Mouse (Mus musculus): ENCODE measurements around the gene Nup160. TPM values are rescaled to one million over a fixed set of nuclear protein-coding genes. Genes with fewer than 3 reads are reported as not detected.

The Nup160 gene
- 2.5 and 10.1 TPM in 2 replicates for polyA plus RNA-seq (2012; ENCODE audit: insufficient read depth, insufficient read length, missing spikeins)

DNA sequence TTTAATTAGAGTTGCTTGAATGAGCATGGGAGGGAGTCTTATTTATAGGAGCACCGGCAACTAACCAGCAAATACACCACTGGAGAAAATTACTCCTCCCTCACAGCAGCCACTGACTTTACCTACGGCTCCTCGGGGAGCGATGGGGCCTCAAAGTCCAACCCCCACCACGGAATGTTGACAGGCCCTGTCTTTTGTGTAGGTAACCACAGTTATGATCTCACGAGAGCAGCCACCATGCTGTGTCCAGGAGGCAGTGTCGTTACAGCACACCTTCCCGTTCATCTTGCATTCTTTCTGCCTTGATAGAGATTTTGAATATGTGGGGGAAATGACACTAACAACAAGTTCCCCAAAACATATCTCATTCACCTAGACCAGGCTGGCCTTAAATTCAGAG lies at the start of gene Nup160:
Gene Nup160, plus strand, starts transcription at position 209 of the 400 bp plus-strand sequence.
- Histone ChIP-seq H3K4me3 (ENCODE audit: insufficient read depth, low read depth, low read length) (no peak within 1 kb of the TSS), H3K4me1 (ENCODE audit: control insufficient read depth, insufficient read depth, insufficient read length, low read length) (no peaks in the 10 kb centered on the region; the same call in 1 of the 2 replicates), H3K27ac (replicated peaks; ENCODE audit: low read depth, low read length) (no peak within 1 kb of the TSS)

GRCm38 (mm10) chr2:90628261-90628660 lies 48.8 kb upstream of the Nup160 start:
- Histone ChIP-seq H3K4me3 (ENCODE audit: insufficient read depth, low read depth, low read length) (no peak overlapping the region), H3K27ac (replicated peaks; ENCODE audit: low read depth, low read length) (no peak overlapping the region)

DNA sequence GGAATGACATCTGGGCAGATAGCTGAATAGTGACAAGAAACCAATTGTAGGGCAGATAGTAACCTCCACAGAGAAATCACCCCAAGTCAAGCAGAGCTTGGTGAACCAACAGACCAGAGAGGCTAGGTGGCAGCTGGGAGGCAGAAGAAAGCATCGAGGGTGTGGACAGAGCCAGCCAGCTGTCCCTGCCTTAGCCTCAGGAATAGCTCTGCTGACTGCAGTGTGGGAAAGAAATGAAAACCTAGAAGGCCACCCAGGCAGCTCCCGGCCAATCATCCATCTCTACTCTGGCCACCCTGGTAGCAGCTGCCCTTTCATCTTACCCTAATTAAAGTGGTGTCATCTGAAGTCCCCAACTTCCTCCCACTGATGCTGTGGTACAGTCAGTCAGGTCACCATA lies 47.5 kb upstream of the Nup160 start:
- Histone ChIP-seq H3K4me3 (ENCODE audit: insufficient read depth, low read depth, low read length) (no peak overlapping the region), H3K27ac (replicated peaks; ENCODE audit: low read depth, low read length) (no peak overlapping the region), H3K4me1 (ENCODE audit: control insufficient read depth, insufficient read depth, insufficient read length, low read length) (no peaks in the 10 kb centered on the region)

More at GRCm38 (mm10) chr2:90628261-90628660, 48.8 kb upstream of the Nup160 start:
- H3K4me1 ChIP-seq (ENCODE audit: control insufficient read depth, insufficient read depth, insufficient read length, low read length) = no peaks in the 10 kb centered on the region

GRCm38 (mm10) chr2:90631938-90632733 lies 44.9 kb upstream of the Nup160 start:
- no peak overlapping the region for H3K4me3 ChIP-seq (ENCODE audit: insufficient read depth, low read depth, low read length)
- no peak overlapping the region for H3K27ac ChIP-seq (replicated peaks; ENCODE audit: low read depth, low read length)
- H3K4me1 ChIP-seq (ENCODE audit: control insufficient read depth, insufficient read depth, insufficient read length, low read length) = peaks cover 5% of the 10 kb centered on the region; the same call in 1 of the 2 replicates

- peaks cover 5% of the 10 kb centered on the region; the same call in 1 of the 2 replicates for H3K4me1 ChIP-seq (ENCODE audit: control insufficient read depth, insufficient read depth, insufficient read length, low read length)
- no peak overlapping the region for H3K27ac ChIP-seq (replicated peaks; ENCODE audit: low read depth, low read length)
- H3K4me3 ChIP-seq (ENCODE audit: insufficient read depth, low read depth, low read length) = no peak overlapping the region
Observed at GRCm38 (mm10) chr2:90634671-90635070, 42.3 kb upstream of the Nup160 start.

GRCm38 (mm10) chr2:90635085-90635723 lies 41.8 kb upstream of the Nup160 start:
- H3K4me3 ChIP-seq (ENCODE audit: insufficient read depth, low read depth, low read length) = no peak overlapping the region
- H3K4me1 ChIP-seq (ENCODE audit: control insufficient read depth, insufficient read depth, insufficient read length, low read length) = peaks cover 5% of the 10 kb centered on the region; the same call in 1 of the 2 replicates
- H3K27ac ChIP-seq (replicated peaks; ENCODE audit: low read depth, low read length) = no peak overlapping the region

DNA sequence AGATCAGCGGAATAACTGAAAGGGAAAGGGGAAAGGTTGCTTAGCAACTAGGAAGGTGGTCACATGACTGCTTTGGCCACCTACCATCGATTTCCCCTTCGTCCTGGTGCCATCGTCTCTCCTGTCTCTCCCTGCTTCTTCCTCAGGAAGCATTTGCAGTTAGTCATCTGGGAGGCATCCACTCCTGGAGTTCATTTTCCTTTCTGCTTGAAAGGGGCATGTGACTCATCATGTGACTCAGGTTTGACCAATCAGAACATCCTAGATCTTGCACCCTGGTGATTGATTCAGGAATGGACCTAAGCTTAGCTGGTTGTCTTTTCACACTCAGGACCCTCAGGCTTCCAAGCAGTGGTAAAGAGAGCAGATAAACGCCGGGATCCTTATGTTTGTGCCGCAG lies 40.2 kb upstream of the Nup160 start:
- H3K4me3 ChIP-seq (ENCODE audit: insufficient read depth, low read depth, low read length) = no peak overlapping the region
- H3K4me1 ChIP-seq (ENCODE audit: control insufficient read depth, insufficient read depth, insufficient read length, low read length) = peaks cover 7% of the 10 kb centered on the region
- no peak overlapping the region for H3K27ac ChIP-seq (replicated peaks; ENCODE audit: low read depth, low read length)

DNA sequence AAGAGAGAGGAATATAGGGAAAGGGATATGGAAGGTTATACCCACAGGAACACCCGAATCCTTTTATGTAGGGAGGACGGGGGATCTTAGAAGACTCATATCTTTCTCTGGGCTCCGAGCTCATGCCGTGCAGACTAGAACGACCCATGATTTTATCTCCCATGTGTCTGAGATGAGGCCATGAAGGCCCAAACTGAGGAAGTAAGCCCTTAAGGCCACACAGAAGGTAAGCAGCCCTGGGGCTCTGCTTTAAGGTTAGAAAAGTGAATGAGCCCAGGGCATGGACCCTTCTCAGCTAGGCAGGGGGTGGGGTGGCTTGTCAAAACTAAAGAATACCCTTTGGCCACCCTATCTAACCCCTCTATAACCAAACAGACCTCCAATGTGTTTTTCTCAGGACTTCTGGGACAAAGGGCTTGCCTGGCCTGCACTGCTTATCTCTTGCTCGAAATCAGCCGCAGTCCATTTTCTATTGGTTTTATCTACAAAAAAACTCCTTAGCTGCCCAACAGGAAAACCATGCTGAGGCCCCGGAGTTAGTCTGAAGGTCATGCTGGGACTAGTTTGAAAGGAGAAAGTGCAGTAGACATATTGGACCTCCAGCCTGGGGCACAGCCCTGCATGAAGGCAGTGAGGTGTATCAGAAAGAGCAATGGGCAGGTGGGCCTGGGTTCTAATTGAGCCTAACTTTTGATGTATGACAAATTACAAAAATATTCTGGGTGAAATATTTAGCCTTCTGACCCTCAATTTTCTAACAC lies 37.8 kb upstream of the Nup160 start:
- peaks cover 7% of the 10 kb centered on the region for H3K4me1 ChIP-seq (ENCODE audit: control insufficient read depth, insufficient read depth, insufficient read length, low read length)
- H3K27ac ChIP-seq (replicated peaks; ENCODE audit: low read depth, low read length) = no peak overlapping the region
- H3K4me3 ChIP-seq (ENCODE audit: insufficient read depth, low read depth, low read length) = no peak overlapping the region

- Histone ChIP-seq H3K4me1 (ENCODE audit: control insufficient read depth, insufficient read depth, insufficient read length, low read length) (peaks cover 7% of the 10 kb centered on the region), H3K4me3 (ENCODE audit: insufficient read depth, low read depth, low read length) (no peak overlapping the region), H3K27ac (replicated peaks; ENCODE audit: low read depth, low read length) (no peak overlapping the region)
Observed at GRCm38 (mm10) chr2:90639747-90640699, 37.0 kb upstream of the Nup160 start.

DNA sequence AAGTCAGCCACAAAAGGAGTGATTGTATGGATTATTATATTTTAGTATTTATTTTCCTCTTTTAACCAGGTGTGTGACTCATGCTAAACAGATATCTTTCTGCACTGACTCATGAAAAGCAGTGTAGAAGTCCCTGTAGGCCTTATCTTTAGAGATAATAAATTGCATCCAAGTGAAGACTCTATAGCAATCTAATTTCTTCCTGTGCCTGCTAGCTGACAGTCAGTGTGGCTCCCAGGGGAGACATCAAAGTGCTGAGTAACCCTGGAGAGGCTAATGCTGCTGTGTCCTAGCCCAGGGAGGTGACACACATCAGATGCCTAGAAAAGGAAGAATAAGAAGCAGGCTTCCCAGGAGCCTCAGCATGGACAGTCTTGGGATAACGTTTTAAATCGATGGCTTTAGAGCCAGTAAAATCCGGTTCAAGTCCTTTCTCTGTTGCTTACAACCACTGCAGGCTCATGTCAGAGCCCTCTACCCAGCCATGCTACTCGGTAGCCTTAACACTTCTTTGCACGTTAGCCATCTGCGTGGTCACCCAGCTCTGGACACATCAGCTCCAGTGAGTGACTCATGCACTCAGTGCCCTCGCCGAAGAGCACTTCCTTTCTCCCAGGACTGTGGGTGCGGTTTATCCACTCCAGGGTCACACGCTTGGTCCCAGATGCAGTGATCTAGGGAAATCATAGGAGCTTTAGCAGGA lies 35.9 kb upstream of the Nup160 start:
- Histone ChIP-seq H3K4me1 (ENCODE audit: control insufficient read depth, insufficient read depth, insufficient read length, low read length) (peaks cover 2% of the 10 kb centered on the region; the same call in 1 of the 2 replicates), H3K4me3 (ENCODE audit: insufficient read depth, low read depth, low read length) (no peak overlapping the region), H3K27ac (replicated peaks; ENCODE audit: low read depth, low read length) (no peak overlapping the region)

- peaks cover 2% of the 10 kb centered on the region; the same call in 1 of the 2 replicates for H3K4me1 ChIP-seq (ENCODE audit: control insufficient read depth, insufficient read depth, insufficient read length, low read length)
- no peak overlapping the region for H3K4me3 ChIP-seq (ENCODE audit: insufficient read depth, low read depth, low read length)
- H3K27ac ChIP-seq (replicated peaks; ENCODE audit: low read depth, low read length) = no peak overlapping the region
Observed at GRCm38 (mm10) chr2:90641710-90642039, 35.3 kb upstream of the Nup160 start.

DNA sequence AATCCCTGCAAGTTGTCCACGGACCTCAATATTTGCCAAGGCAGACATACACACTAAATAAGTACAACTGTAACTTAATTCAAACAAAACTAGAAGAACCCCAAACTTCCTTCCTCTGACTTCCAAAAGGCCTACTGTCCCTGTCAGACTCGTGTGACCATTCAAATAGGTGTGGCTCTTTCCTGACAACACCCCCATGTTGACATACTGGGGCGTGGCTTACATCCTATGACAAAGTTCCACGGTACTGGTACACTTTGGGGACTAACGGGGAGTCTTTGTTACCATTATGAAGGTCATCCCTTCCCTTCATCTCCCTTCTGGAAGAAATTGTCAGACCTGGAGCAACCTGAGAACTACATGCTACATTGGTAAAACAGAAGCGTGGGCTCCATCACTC lies 29.9 kb upstream of the Nup160 start:
- no peaks in the 10 kb centered on the region for H3K4me1 ChIP-seq (ENCODE audit: control insufficient read depth, insufficient read depth, insufficient read length, low read length)
- no peak overlapping the region for H3K4me3 ChIP-seq (ENCODE audit: insufficient read depth, low read depth, low read length)
- H3K27ac ChIP-seq (replicated peaks; ENCODE audit: low read depth, low read length) = no peak overlapping the region

- Histone ChIP-seq H3K4me1 (ENCODE audit: control insufficient read depth, insufficient read depth, insufficient read length, low read length) (no peaks in the 10 kb centered on the region), H3K27ac (replicated peaks; ENCODE audit: low read depth, low read length) (no peak overlapping the region), H3K4me3 (ENCODE audit: insufficient read depth, low read depth, low read length) (no peak overlapping the region)
Observed at GRCm38 (mm10) chr2:90649405-90649804, 27.6 kb upstream of the Nup160 start.

- H3K4me1 ChIP-seq (ENCODE audit: control insufficient read depth, insufficient read depth, insufficient read length, low read length) = no peaks in the 10 kb centered on the region
- no peak overlapping the region for H3K4me3 ChIP-seq (ENCODE audit: insufficient read depth, low read depth, low read length)
- no peak overlapping the region for H3K27ac ChIP-seq (replicated peaks; ENCODE audit: low read depth, low read length)
Observed at GRCm38 (mm10) chr2:90649965-90650364, 27.1 kb upstream of the Nup160 start.
